Mouse (Mus musculus): ENCODE measurements around the gene Sppl3. TPM values are rescaled to one million over a fixed set of nuclear protein-coding genes. Genes with fewer than 3 reads are reported as not detected.
A peak's percentile ranks its signal among the peaks of the same experiment; 100 is the strongest.
"Not testable (repeated sequence)": the region's sequence is repeated elsewhere in the genome, so short reads cannot be mapped to it uniquely, and the experiment has no call there.

The Sppl3 gene
- polyA plus RNA-seq, 1 experiment = 129 TPM

- no peak for TF ChIP-seq CTCF (IDR thresholded peaks at IDR 0.05; ENCODE audit: borderline replicate concordance, extremely low read depth, insufficient read depth, insufficient read length)
- DNase-seq (ENCODE audit: low read depth) = no peak
Observed at GRCm38 (mm10) chr5:115066245-115066644, 55.3 kb downstream of the Sppl3 start.

GRCm38 (mm10) chr5:115068671-115069421, 57.9 kb downstream of the Sppl3 start:
- TF ChIP-seq POLR2A (IDR thresholded peaks at IDR 0.05; ENCODE audit: borderline replicate concordance, extremely low read depth, insufficient read depth, insufficient read length, poor library complexity, severe bottlenecking) (no peak), CTCF (IDR thresholded peaks at IDR 0.05; ENCODE audit: borderline replicate concordance, extremely low read depth, insufficient read depth, insufficient read length) (no peak)
- DNase-seq (ENCODE audit: low read depth) = no peak

DNA sequence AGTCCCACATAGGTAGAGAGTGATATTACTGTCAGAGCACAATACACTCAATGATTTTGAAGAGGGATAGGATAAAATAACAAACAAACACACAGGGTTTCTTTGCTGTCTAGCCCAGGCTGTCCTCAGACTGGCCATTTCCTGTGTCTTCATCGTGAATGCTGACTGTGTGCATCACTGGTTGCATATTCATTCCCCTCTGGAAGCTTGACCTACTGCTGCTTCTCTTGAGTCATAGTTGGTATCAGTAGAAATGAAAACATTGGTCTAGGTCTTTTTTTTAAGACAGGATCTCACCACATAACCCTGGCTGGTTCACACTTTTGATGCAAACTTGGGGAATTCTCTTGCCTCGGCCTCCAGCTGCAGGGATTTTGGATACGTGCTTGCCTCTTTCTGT, 58.7 kb downstream of the Sppl3 start:
- no peak for TF ChIP-seq CTCF (IDR thresholded peaks at IDR 0.05; ENCODE audit: borderline replicate concordance, extremely low read depth, insufficient read depth, insufficient read length)
- TF ChIP-seq POLR2A (IDR thresholded peaks at IDR 0.05; ENCODE audit: borderline replicate concordance, extremely low read depth, insufficient read depth, insufficient read length, poor library complexity, severe bottlenecking) = no peak
- no peak for DNase-seq (ENCODE audit: low read depth)

GRCm38 (mm10) chr5:115070457-115070856, 59.5 kb downstream of the Sppl3 start:
- TF ChIP-seq CTCF (IDR thresholded peaks at IDR 0.05; ENCODE audit: borderline replicate concordance, extremely low read depth, insufficient read depth, insufficient read length) = no peak
- TF ChIP-seq POLR2A (IDR thresholded peaks at IDR 0.05; ENCODE audit: borderline replicate concordance, extremely low read depth, insufficient read depth, insufficient read length, poor library complexity, severe bottlenecking) = no peak
- no peak for DNase-seq (ENCODE audit: low read depth)

GRCm38 (mm10) chr5:115071096-115071901, 60.4 kb downstream of the Sppl3 start:
- no peak for TF ChIP-seq POLR2A (IDR thresholded peaks at IDR 0.05; ENCODE audit: borderline replicate concordance, extremely low read depth, insufficient read depth, insufficient read length, poor library complexity, severe bottlenecking)
- TF ChIP-seq CTCF (IDR thresholded peaks at IDR 0.05; ENCODE audit: borderline replicate concordance, extremely low read depth, insufficient read depth, insufficient read length) = no peak
- peak; percentile 10 for DNase-seq (ENCODE audit: low read depth)

DNA sequence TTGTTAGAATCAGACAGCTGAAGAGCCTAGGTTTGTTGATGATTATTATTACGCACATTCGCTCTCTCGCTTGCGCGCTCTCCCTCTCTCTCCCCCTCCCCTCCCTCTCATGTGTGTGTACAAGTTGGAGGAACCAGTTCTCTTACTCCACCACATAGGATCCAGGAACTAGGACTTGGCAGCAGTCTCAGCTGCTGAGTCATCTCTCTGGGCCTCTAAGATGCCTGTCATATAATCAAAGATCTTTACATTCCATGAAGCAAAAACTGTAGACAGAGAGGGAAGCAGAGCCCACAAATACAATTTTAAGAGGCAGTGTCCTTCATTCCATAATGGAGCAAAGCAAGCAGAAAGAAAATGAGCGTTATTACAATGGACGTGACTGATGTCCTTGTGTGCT, 61.2 kb downstream of the Sppl3 start:
- TF ChIP-seq CTCF (IDR thresholded peaks at IDR 0.05; ENCODE audit: borderline replicate concordance, extremely low read depth, insufficient read depth, insufficient read length) (no peak), POLR2A (IDR thresholded peaks at IDR 0.05; ENCODE audit: borderline replicate concordance, extremely low read depth, insufficient read depth, insufficient read length, poor library complexity, severe bottlenecking) (no peak)
- DNase-seq (ENCODE audit: low read depth) = peak; percentile 52

DNA sequence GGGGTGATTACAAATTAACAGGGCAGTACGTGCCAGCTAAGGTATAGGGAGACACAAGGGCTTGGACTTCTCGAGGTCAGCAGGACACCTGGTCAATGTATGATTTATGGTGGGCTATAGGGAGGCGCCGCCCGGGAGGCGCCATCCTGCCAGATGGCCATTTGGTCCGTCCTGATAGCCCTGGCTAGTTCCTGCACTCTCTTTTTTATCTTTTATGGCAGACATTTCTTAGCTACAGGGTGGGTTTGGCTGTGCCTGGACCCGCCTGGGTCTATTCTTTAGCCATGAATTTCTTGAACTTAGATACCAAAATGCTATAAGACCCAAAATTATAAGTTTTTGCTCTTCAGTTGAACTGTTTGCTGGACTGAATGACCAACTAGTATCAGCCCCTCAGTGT, 62.4 kb downstream of the Sppl3 start:
- DNase-seq (ENCODE audit: low read depth) = not testable (repeated sequence)

GRCm38 (mm10) chr5:115074749-115075148, 63.8 kb downstream of the Sppl3 start:
- no peak for DNase-seq (ENCODE audit: low read depth)
- no peak for TF ChIP-seq POLR2A (IDR thresholded peaks at IDR 0.05; ENCODE audit: borderline replicate concordance, extremely low read depth, insufficient read depth, insufficient read length, poor library complexity, severe bottlenecking)
- no peak for TF ChIP-seq CTCF (IDR thresholded peaks at IDR 0.05; ENCODE audit: borderline replicate concordance, extremely low read depth, insufficient read depth, insufficient read length)

DNA sequence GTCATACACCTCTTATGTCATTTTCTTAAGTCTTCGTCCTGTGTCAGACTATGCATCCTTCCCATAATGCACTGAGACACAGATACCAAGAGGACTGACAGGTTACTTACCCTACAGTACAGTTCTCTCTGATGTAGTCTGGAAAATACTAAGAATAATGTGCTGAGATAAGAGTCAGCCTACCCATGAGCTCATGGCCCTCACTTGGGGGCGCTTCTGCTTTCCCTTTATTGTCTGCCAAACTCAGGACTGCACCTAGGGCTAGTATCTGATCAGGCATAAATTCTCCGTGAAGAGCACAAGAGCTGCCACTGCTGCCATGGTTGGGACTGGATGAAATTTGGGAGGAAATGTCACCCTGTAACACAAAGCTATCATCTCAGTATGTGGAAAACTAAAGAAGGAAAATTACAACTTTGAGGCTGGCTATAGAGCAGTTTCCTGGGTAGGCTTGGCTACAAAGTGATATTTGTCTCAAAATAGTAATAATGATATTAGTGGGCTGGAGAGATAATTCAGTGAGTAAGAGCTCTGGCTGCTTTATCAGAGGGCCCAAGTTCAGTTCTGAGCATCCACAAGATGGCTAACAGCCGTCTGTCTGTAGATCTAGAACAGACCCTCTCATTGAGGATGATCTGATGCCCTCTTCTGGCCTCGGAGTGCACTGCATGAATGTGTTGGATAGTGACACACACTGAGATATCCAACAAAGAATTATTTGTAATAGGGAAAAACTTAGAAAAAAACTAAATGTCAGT, 65.4 kb downstream of the Sppl3 start:
- DNase-seq (ENCODE audit: low read depth) = peak; percentile 63
- no peak for TF ChIP-seq POLR2A (IDR thresholded peaks at IDR 0.05; ENCODE audit: borderline replicate concordance, extremely low read depth, insufficient read depth, insufficient read length, poor library complexity, severe bottlenecking)
- TF ChIP-seq CTCF (IDR thresholded peaks at IDR 0.05; ENCODE audit: borderline replicate concordance, extremely low read depth, insufficient read depth, insufficient read length) = peak; percentile 67; the same call in 1 of the 2 replicates

DNA sequence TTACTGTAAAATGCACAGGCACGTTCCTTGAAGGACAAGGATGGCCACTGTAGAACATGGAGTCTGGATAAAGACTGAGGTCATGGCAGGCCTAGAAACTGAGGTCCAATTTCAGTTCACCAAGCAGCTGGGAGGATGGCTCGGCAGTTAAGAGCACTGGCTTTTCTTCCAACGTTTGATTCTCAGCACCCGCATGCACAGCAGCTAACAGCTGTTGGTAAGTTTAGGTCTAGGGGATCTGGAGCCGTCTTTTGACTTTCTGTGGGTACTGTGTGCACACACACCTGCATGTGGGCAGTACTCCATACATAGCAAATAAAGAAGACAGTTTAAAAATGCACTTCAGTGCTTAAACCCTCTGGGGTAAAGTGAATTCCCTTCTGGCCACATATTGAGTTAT, 70.7 kb downstream of the Sppl3 start:
- no peak for TF ChIP-seq CTCF (IDR thresholded peaks at IDR 0.05; ENCODE audit: borderline replicate concordance, extremely low read depth, insufficient read depth, insufficient read length)
- TF ChIP-seq POLR2A (IDR thresholded peaks at IDR 0.05; ENCODE audit: borderline replicate concordance, extremely low read depth, insufficient read depth, insufficient read length, poor library complexity, severe bottlenecking) = no peak
- DNase-seq (ENCODE audit: low read depth) = no peak

GRCm38 (mm10) chr5:115083492-115083891, 72.6 kb downstream of the Sppl3 start:
- TF ChIP-seq POLR2A (IDR thresholded peaks at IDR 0.05; ENCODE audit: borderline replicate concordance, extremely low read depth, insufficient read depth, insufficient read length, poor library complexity, severe bottlenecking) (no peak), CTCF (IDR thresholded peaks at IDR 0.05; ENCODE audit: borderline replicate concordance, extremely low read depth, insufficient read depth, insufficient read length) (no peak)
- DNase-seq (ENCODE audit: low read depth) = no peak
